Mouse (Mus musculus) kidney, adult 10 weeks (tissue): ENCODE measurements around the gene Eepd1. TPM values are rescaled to one million over a fixed set of nuclear protein-coding genes. Genes with fewer than 3 reads are reported as not detected.

Experiments used
- polyA plus RNA-seq: library from polyadenylated mRNA; stranded (reverse); fragments of 350-450 nt; fragmentation: Illumina TruSeq; extraction: RNeasy Lipid Tissue Mini Kit (QIAGEN cat#74804); gene quantifications from one replicate; pipeline ENCODE4 v1.2.3, GENCODE M21; 2014; ENCODE audit warnings: low read depth, low replicate concordance

Gene Eepd1
- 1.3 TPM for polyA plus RNA-seq

DNA sequence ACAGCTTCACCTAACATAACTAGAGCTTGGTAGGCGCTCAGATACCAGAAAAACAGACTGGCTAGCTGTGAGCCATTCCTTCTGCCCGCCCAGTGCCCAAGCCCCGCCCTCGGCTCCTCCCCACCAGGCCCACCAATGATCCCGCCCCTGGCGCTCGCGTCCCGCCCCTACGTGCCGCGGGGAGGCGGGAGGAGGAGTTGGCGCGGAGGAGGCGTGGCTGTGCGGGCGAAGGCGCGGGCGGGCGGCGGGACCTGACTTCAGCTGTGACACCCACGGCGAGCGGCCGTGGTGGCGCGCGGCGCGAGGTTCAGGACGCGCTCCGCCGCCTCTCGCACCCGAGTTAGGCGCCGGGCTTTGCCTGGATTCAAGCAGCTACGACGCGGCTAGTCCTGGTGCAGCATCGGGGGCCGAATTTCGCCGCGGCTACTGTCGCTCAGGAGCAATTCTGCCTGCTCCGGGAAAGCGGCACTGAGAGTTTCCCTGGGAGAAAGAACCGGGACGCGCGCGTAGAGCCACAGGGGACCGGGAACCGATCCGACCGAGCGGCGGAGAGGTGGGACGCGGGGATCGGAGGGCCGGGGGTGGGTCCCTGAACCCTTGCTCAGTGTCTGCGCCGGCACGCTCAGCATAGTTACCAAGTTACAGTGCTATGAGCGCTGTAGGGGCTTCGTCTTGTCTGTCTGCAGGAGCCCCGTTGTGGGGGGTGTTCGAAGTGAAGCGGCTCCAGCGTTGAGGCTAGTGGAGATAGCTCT, at the start of gene Eepd1:
Gene Eepd1 (plus strand): TSS at position 204 of the 752 bp plus-strand sequence.

Other genes starting within 250 kb of the Eepd1 start
- 331 TPM for gene Sept7, start 229.1 kb upstream of the Eepd1 start, polyA plus RNA-seq